Mouse (Mus musculus) spleen, postnatal 14 days (tissue): ENCODE measurements around the gene Fam89b.

Source experiments
- DNase-seq, 2 experiments: peaks; one replicate each; pipeline ENCODE4 v3.0.0; 2021 to 2022; ENCODE audit warnings: low spot score in 2 of 2

Gene Fam89b

DNA sequence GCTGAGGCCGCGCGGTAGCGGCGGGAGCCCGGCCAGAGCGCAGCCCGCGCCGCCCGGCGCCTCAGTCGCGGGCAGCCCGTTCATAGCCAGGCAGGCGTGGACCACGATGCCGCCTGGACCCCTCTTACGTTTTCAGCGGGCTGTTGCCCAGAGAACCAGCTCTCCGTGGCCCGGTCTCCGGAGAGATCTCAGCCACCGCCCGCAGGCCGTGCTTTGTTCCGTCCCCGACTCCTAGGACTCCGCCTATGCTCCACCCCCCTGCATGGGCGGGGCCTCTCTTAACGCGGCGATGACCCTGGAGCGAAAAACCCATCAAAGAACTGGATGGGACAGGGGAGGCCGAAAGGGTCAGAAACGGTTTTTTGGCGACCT, at the start of gene Fam89b:
Fam89b (minus strand) TSS at position 210 of the 372 bp plus-strand sequence.
- DNase-seq: peak; percentile 82 to 87

DNA sequence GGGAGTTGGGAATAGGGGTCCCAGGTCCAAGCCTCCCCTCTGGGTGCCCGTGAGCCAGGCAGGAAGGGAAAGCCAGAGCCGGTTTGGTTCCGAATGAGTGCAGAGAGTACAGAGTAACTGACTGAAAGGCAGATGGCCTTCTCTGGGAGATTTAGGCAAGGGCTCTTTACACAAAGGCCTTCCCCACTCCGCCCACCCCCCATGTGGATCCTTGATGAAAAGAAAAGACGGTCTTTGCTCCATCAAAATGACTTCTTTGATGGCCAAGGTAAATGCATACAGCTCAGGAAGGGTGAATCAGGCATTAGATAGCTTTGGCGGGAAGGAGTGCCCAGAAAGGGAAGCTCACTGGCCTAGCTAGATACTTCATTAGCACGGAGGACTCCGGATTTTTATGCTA, 48.9 kb upstream of the Fam89b start:
- no peak for DNase-seq

- no peak for DNase-seq
These were observed 48.1 kb upstream of the Fam89b start for GRCm38 (mm10) chr19:5777387-5778032.

DNA sequence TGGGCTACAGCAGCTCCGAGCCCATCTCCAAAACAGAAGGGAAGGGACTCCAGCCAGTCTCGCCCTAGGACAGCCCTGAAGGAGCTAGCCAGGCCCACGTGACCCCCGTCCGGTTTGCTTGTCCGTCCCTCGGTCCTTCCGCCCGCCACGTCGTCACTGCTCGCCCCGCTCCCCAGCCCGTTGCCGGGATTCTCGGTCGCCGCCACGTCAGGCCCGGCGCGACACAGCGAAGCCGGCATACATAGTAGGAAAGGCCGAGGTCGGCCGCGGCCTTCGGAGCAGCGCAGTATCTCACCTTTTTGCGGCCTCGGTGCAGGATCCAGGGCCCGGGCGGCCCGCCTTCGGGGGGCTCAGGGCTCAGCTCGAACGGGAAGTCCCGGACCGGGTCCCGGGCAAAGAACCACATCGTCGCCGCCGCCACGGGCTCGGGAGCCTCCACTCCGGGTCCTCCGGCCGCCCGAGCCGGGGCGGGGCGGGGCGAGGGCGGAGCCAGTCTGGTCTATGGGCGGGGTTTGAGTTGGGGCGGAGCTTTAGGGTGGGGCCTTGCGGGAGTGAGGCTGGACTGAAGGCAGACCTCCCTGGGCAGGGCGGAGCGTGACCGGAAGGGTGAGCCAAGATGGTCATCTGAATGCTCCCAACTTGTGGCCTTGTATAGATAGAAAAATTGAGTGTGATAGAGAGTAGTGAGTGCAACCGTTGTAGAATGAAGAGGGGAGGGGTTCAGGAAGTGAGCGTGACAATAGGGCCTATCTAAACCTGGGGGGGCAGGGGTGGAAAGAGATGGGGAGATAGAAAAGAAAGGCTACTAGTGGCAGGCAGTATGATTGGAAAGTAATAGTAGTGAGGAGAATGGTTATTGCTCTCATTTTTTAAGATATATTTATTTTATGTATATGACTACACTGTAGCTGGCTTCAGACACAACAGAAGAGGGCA, 41.7 kb upstream of the Fam89b start, which contains the start of gene Scyl1:
Scyl1 (minus strand) TSS at position 495 of the 936 bp plus-strand sequence.
- peak; percentile 95 for DNase-seq

DNA sequence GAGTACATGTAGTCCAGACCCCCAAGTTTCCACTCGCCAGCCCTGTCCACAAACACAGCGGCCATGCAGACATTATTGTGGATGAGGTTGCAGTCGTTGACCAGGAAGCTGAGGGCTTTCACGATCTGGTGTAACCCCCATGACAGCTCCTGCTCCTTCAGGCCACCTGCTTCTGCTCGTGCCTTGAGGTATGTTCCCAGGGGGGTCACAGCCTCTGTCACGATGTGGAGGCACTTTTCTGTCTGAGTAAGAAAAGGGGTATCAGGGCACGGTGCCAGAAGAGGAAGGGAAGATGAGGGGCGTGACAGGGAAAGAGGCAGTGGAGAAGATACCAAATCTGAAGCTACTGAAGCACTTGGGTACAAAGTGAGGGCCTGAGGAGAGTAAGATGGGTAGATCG, 40.9 kb upstream of the Fam89b start:
- no peak for DNase-seq

DNA sequence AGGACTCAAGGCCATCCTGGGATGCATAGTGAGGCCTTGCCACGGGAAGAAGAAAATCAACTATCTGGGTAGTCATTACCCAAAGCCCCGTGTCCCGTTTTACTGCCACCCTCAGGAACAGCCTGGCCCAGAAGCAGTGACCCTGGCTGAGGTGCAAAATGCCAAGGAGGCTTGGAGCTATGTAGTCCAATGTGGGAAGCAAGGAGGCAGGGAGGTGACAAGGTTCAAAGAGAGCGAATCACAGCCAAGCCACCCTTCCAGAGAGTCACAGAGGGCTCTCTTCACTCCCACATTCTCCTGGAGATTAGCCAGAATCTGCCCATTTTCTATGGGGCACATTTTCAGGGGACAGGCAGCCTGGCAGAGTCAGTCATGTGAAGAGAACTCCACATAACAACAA, 37.8 kb upstream of the Fam89b start:
- no peak for DNase-seq

GRCm38 (mm10) chr19:5763163-5763562, 33.7 kb upstream of the Fam89b start:
- DNase-seq: no peak

GRCm38 (mm10) chr19:5758878-5759403, 29.5 kb upstream of the Fam89b start:
- no peak for DNase-seq

- no peak for DNase-seq
These were observed 27.7 kb upstream of the Fam89b start for GRCm38 (mm10) chr19:5756991-5757636.

DNA sequence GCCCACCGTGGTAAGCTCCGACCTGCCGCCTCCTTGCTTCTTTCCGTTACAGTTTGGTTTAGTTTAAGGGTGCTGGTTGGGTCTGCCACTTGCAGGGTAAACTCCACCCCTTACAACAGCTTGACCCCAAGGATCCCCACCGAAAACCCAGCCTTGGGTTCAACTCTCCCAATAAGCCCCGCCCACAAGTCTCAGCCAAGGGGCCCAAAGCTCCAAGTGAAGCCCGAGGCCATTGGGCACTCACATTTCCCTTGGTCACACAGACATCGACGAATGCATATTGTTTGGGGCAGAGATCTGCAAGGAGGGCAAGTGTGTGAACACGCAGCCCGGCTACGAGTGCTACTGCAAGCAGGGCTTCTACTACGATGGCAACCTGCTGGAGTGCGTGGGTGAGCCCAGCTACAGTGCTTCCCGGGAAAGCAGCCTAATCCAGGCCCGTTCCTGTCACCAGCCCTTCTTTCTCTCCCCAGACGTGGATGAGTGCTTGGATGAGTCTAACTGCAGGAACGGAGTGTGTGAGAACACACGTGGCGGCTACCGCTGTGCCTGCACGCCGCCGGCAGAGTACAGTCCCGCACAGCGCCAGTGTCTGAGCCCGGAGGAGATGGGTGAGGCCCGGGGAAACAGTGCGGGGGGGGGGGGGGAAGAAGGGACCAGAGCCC, 27.0 kb upstream of the Fam89b start:
- DNase-seq: no peak

DNA sequence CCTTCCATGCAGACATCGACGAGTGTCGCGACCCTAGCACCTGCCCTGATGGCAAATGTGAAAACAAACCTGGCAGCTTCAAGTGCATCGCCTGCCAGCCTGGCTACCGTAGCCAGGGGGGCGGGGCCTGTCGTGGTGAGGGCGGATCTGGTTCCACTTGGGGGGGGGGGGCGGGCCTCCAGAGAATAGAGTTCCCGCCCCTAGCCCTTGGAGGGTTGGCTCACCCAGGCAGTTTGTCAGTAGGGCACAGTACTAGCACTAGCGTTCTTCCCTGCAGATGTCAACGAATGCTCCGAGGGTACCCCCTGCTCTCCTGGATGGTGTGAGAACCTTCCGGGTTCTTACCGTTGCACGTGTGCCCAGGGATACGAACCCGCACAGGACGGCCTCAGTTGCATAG, 22.3 kb upstream of the Fam89b start:
- peak in 1 of 2 experiments; percentile 24 for DNase-seq

GRCm38 (mm10) chr19:5750951-5751350, 21.5 kb upstream of the Fam89b start:
- no peak for DNase-seq

DNA sequence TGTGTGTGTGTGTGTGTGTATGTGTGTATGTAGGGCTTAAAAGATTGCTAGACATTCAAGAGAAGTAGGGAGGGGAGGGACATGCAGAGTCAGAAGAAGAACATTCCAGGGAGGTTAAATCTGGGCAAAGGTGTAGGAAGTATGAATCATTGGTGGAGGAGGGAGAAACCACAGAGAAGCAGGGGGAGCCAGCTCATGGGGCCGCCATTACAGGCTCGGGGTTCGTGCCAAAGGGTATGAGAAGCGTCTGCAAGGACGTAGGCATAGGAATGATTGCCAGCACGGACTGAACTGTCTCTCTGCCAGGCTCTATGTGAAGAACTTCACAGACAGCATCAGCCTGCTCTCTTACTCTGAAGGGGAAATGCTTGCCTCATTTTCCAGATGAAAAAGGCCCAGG, 20.0 kb upstream of the Fam89b start:
- DNase-seq: no peak

GRCm38 (mm10) chr19:5746907-5747363, 17.5 kb upstream of the Fam89b start:
- DNase-seq: no peak

- no peak for DNase-seq
These were observed 16.6 kb upstream of the Fam89b start for GRCm38 (mm10) chr19:5745756-5746710.

GRCm38 (mm10) chr19:5743576-5743975, 14.1 kb upstream of the Fam89b start:
- no peak for DNase-seq

GRCm38 (mm10) chr19:5742241-5742641, 12.8 kb upstream of the Fam89b start:
- no peak for DNase-seq

DNA sequence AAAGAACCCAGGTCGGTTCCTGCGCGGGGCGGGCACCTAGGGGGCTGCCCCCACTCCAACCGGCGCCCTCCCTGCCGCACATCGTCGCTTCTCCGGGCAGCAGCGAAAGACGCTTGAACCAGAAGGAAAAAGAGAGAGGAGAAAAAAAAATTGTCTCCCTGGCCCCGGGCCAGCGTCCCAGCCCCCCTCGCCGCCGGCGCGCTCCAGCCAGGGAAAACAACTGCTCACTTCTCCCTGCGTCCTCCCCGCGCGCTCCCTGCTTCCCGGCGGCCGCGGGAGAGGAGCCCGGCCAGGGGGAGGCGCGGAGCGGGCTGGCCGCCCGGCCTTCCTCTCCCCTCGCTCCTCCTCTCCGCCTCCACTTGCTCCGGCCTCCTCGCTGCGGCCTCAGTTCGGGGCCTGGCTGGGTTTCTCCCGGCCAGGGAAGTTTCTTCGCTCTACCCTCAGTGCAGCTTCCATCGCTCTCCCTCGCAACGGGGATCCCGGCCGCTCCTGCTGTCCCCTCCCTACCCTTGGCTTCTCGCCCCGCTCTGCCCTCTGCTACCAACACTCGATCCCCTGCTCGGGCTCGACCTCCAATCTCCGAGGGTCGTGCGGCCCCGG, 12.3 kb upstream of the Fam89b start:
- no peak for DNase-seq

- no peak for DNase-seq
These were observed 11.2 kb upstream of the Fam89b start, which contains the start of gene Ltbp3 for GRCm38 (mm10) chr19:5740320-5741317. TSS of gene Ltbp3 (plus strand) at chr19:5740904.
